Mouse (Mus musculus): ENCODE measurements around the gene Gin1.

The Gin1 gene

GRCm38 (mm10) chr1:97788490-97788889 is 18.5 kb downstream of the Gin1 start:
- no peak for DNase-seq

- DNase-seq: no peak
These were observed 24.1 kb downstream of the Gin1 start for GRCm38 (mm10) chr1:97794110-97794509.

GRCm38 (mm10) chr1:97795936-97796335 is 26.0 kb downstream of the Gin1 start:
- DNase-seq: no peak

- no peak for DNase-seq
These were observed 32.4 kb downstream of the Gin1 start for GRCm38 (mm10) chr1:97802207-97802902.

- DNase-seq: no peak
These were observed 34.5 kb downstream of the Gin1 start for GRCm38 (mm10) chr1:97804520-97804919.

- no peak for DNase-seq
These were observed 39.4 kb downstream of the Gin1 start for GRCm38 (mm10) chr1:97809255-97809912.

GRCm38 (mm10) chr1:97821282-97821681 is 51.3 kb downstream of the Gin1 start:
- no peak for DNase-seq

GRCm38 (mm10) chr1:97822203-97822602 is 52.2 kb downstream of the Gin1 start:
- DNase-seq: no peak

GRCm38 (mm10) chr1:97822904-97823303 is 52.9 kb downstream of the Gin1 start:
- DNase-seq: no peak

- DNase-seq: no peak
These were observed 57.6 kb downstream of the Gin1 start for GRCm38 (mm10) chr1:97827566-97827965.

GRCm38 (mm10) chr1:97828087-97828486 is 58.1 kb downstream of the Gin1 start:
- DNase-seq: no peak

GRCm38 (mm10) chr1:97833466-97834353 is 63.7 kb downstream of the Gin1 start:
- no peak for DNase-seq

- DNase-seq: no peak
These were observed 64.4 kb downstream of the Gin1 start for GRCm38 (mm10) chr1:97834354-97834822.

Measured in spleen, adult 18-20 months (tissue).